ENCODE assay signal across 9 mouse cellular contexts in genomic region chr5:113174916-113175692, GRCm38 (mm10). TPM values are rescaled to one million over a fixed set of nuclear protein-coding genes. Genes with fewer than 3 reads are reported as not detected.
DNase-seq lines count a peak whose midpoint lies in the region; ATAC-seq and TF ChIP-seq lines count a peak whose summit lies in the region.
"Had no signal": no experiment of that assay in that cellular context is flagged by ENCODE, and none has a peak within 500 bp of the region (broad histone marks: within the 10 kb centered on the region; RNA-seq: fewer than 3 reads in every experiment).

No protein-coding gene starts in this region.

- peak; percentile 55 to 69 for DNase-seq in cerebellum, postnatal 14 days
- DNase-seq in cerebellum, adult 9-11 months: no peak
- DNase-seq in midbrain, embryonic 10.5 days (ENCODE audit: low spot score): peak; percentile 61
- no peak for DNase-seq in midbrain, embryonic 14.5 days
- peak; percentile 36 to 38 for DNase-seq in natural killer cell, adult 2 months (ENCODE audit: low spot score in 2 of 2)
- no peak for DNase-seq in frontal cortex, postnatal 25 days (ENCODE audit: low spot score in 2 of 2)
- no peak for DNase-seq in urinary bladder, postnatal 25 days (ENCODE audit: low spot score)

- no peak overlapping the region for H3K27ac ChIP-seq in midbrain, embryonic 10.5 days (replicated peaks)
- H3K27ac ChIP-seq in midbrain, embryonic 14.5 days (replicated peaks; ENCODE audit: low read depth, low read length): no peak overlapping the region
- no peak overlapping the region for H3K27ac ChIP-seq in intestine, postnatal 0 days (ENCODE audit: low read depth, low read length)
- H3K27ac ChIP-seq: neural tube, embryonic 12.5 days had no signal

- TF ChIP-seq CTCF in intestine, postnatal 0 days (IDR thresholded peaks at IDR 0.05; ENCODE audit: low read depth): peak; percentile 79

- H3K4me2 ChIP-seq in midbrain, embryonic 14.5 days (ENCODE audit: low read length): no peak overlapping the region
- H3K4me2 ChIP-seq in intestine, postnatal 0 days (replicated peaks; ENCODE audit: low read depth): no peak overlapping the region
- H3K4me2 ChIP-seq: neural tube, embryonic 12.5 days had no signal

- peaks cover 20% of the 10 kb centered on the region for H3K4me1 ChIP-seq in midbrain, embryonic 10.5 days
- peaks cover 8% of the 10 kb centered on the region for H3K4me1 ChIP-seq in midbrain, embryonic 14.5 days (ENCODE audit: control insufficient read depth, insufficient read depth, low read length)
- 0 out of 2 replicates have a peak, but pooled peaks cover 2% of the 10 kb centered on the region for H3K4me1 ChIP-seq in intestine, postnatal 0 days (replicated peaks; ENCODE audit: control insufficient read depth, insufficient read depth, low read length)

- no peak overlapping the region for H3K9ac ChIP-seq in midbrain, embryonic 14.5 days (replicated peaks; ENCODE audit: low read length)
- no peak overlapping the region for H3K9ac ChIP-seq in intestine, postnatal 0 days (ENCODE audit: low read depth, low read length)
- H3K9ac ChIP-seq: neural tube, embryonic 12.5 days had no signal

- no peaks in the 10 kb centered on the region for H3K9me3 ChIP-seq in midbrain, embryonic 10.5 days (replicated peaks)
- no peaks in the 10 kb centered on the region for H3K9me3 ChIP-seq in midbrain, embryonic 14.5 days (ENCODE audit: control insufficient read depth, low read length)
- H3K9me3 ChIP-seq in intestine, postnatal 0 days (ENCODE audit: control insufficient read depth): no peaks in the 10 kb centered on the region
- H3K9me3 ChIP-seq: neural tube, embryonic 12.5 days had no signal

- H3K36me3 ChIP-seq in midbrain, embryonic 10.5 days: 0 out of 2 replicates have a peak, but pooled peaks cover 4% of the 10 kb centered on the region
- H3K36me3 ChIP-seq in midbrain, embryonic 14.5 days (ENCODE audit: control insufficient read depth, insufficient read depth, low read length): no peaks in the 10 kb centered on the region
- H3K36me3 ChIP-seq in intestine, postnatal 0 days (ENCODE audit: control insufficient read depth, insufficient read depth): peaks cover 13% of the 10 kb centered on the region; the same call in 1 of the 2 replicates
- H3K36me3 ChIP-seq: neural tube, embryonic 12.5 days had no signal

- no peak overlapping the region for H3K4me3 ChIP-seq in midbrain, embryonic 10.5 days
- H3K4me3 ChIP-seq in midbrain, embryonic 14.5 days (replicated peaks; ENCODE audit: low read depth, low read length): no peak overlapping the region
- no peak overlapping the region for H3K4me3 ChIP-seq in intestine, postnatal 0 days (ENCODE audit: low read depth, low read length)
- H3K4me3 ChIP-seq: neural tube, embryonic 12.5 days had no signal

- WGBS in midbrain, embryonic 10.5 days: 47% methylated on average over 24 of the region's 24 CpGs
- 49% methylated on average over 24 of the region's 24 CpGs for WGBS in midbrain, embryonic 14.5 days
- 61% methylated on average over 24 of the region's 24 CpGs for whole genome bisulfite sequencing in intestine, postnatal 0 days

- ATAC-seq in midbrain, embryonic 14.5 days (ENCODE audit: low FRiP score, low TSS enrichment): no peak
- ATAC-seq in intestine, postnatal 0 days: no peak

- no peaks in the 10 kb centered on the region for H3K27me3 ChIP-seq in midbrain, embryonic 10.5 days (ENCODE audit: low read depth, poor library complexity, severe bottlenecking)
- no peaks in the 10 kb centered on the region for H3K27me3 ChIP-seq in midbrain, embryonic 14.5 days (ENCODE audit: control insufficient read depth, insufficient read depth, low read length)
- H3K27me3 ChIP-seq in intestine, postnatal 0 days (replicated peaks; ENCODE audit: control insufficient read depth, insufficient read depth, low read length): no peaks in the 10 kb centered on the region
- H3K27me3 ChIP-seq: neural tube, embryonic 12.5 days had no signal

RNA-seq across cellular contexts. Expression of gene 2900026A02Rik, which starts 45.9 kb away (rescaled TPM):
- 2.7 and 2.9 TPM in 2 replicates for polyA plus RNA-seq in midbrain, embryonic 10.5 days (2016; fragmentation: Nextera tagmentation; extraction: Ambion mirVana)
- 1.6 and 2.1 TPM in 2 replicates for polyA plus RNA-seq in midbrain, embryonic 14.5 days (2014; fragmentation: Nextera tagmentation; extraction: Ambion mirVana)
- 8.0 and 10.4 TPM in 2 replicates for polyA plus RNA-seq in intestine, postnatal 0 days (2015; fragmentation: Nextera tagmentation; extraction: Ambion mirVana)

RNA-seq across cellular contexts. Expression of gene Tmem211, which starts 51.6 kb away (rescaled TPM):
- polyA plus RNA-seq in midbrain, embryonic 10.5 days (2016; fragmentation: Nextera tagmentation; extraction: Ambion mirVana): 0.10 TPM in 1 of 2 replicates, not detected in the other
- 0.15 TPM in 1 of 2 replicates, not detected in the other for polyA plus RNA-seq in midbrain, embryonic 14.5 days (2014; fragmentation: Nextera tagmentation; extraction: Ambion mirVana)
- polyA plus RNA-seq in intestine, postnatal 0 days (2015; fragmentation: Nextera tagmentation; extraction: Ambion mirVana): not detected in 2 replicates
- polyA plus RNA-seq: neural tube, embryonic 12.5 days had no signal

Comparison
In these comparisons a context has a peak if more than half of its experiments do, and no peak if none do; other contexts are left out.
1. DNase-seq: peak in cerebellum, postnatal 14 days (2 of 2), midbrain, embryonic 10.5 days (single experiment) and natural killer cell, adult 2 months (2 of 2); none in cerebellum, adult 9-11 months (single experiment), midbrain, embryonic 14.5 days (single experiment), frontal cortex, postnatal 25 days (0 of 2) and urinary bladder, postnatal 25 days (single experiment).